Mouse (Mus musculus) kidney, embryonic 15.5 days (tissue): ENCODE measurements around the gene Akr1c12. TPM values are rescaled to one million over a fixed set of nuclear protein-coding genes. Genes with fewer than 3 reads are reported as not detected.
"Not testable (repeated sequence)": the region's sequence is repeated elsewhere in the genome, so short reads cannot be mapped to it uniquely, and the experiment has no call there.

ENCODE experiments used
- ATAC-seq: fragments of 200-750 bp; cut with Nextera tagmentation; replicated peaks from 2 replicates; pipeline ENCODE4 v1.8.0; 2017; ENCODE audit warnings: moderate TSS enrichment; ENCODE audit not compliant: low FRiP score
- H3K27ac ChIP-seq: fragments of 300-500 bp; sonication (generic); 2 replicates; pipeline ENCODE4 v1.5.1; 2015; ENCODE audit warnings: mild to moderate bottlenecking, inconsistent platforms
- H3K27me3 ChIP-seq: fragments of 300-500 bp; sonication (generic); 2 replicates; pipeline ENCODE4 v1.6.1; 2015; ENCODE audit warnings: inconsistent platforms
- H3K36me3 ChIP-seq: fragments of 300-500 bp; sonication (generic); 2 replicates; pipeline ENCODE4 v1.6.1; 2015; ENCODE audit warnings: inconsistent platforms
- H3K4me1 ChIP-seq: fragments of 300-500 bp; sonication (generic); 2 replicates; pipeline ENCODE4 v1.6.1; 2015; ENCODE audit warnings: inconsistent platforms
- H3K4me2 ChIP-seq: fragments of 300-500 bp; sonication (generic); 2 replicates; pipeline ENCODE4 v1.6.1; 2015; ENCODE audit warnings: moderate library complexity, mild to moderate bottlenecking, inconsistent platforms
- H3K4me3 ChIP-seq: fragments of 300-500 bp; sonication (generic); replicated peaks from 2 replicates; pipeline ENCODE4 v1.5.1; 2015; ENCODE audit warnings: mild to moderate bottlenecking, inconsistent platforms
- H3K9ac ChIP-seq: fragments of 300-500 bp; sonication (generic); 2 replicates; pipeline ENCODE4 v1.6.1; 2015; ENCODE audit warnings: mild to moderate bottlenecking, inconsistent platforms
- H3K9me3 ChIP-seq: fragments of 300-500 bp; sonication (generic); replicated peaks from 2 replicates; pipeline ENCODE4 v1.6.1; 2016; ENCODE audit warnings: inconsistent platforms
- WGBS: fragments of 180-500 bp; shearing (Covaris S2); methylation state at CpG from one replicate; pipeline ENCODE4 v1.1.7; 2015; ENCODE audit warnings: mixed read lengths; 5-methylcytosine and 5-hydroxymethylcytosine counted together
- polyA plus RNA-seq: library from polyadenylated mRNA; unstranded; fragments of >200 nt; fragmentation: Nextera tagmentation; extraction: Ambion mirVana; gene quantifications from 2 replicates; pipeline ENCODE4 v1.2.1, GENCODE M21; 2015

Akr1c12 gene
- polyA plus RNA-seq, 1 experiment from 2014 or later = 2.1 TPM

- not testable (repeated sequence) for H3K4me3 ChIP-seq, H3K27ac ChIP-seq, H3K36me3 ChIP-seq, H3K4me2 ChIP-seq, ATAC-seq, H3K4me1 ChIP-seq, H3K9ac ChIP-seq, H3K9me3 ChIP-seq, H3K27me3 ChIP-seq
Observed at GRCm38 (mm10) chr13:4256894-4257293, 22.3 kb downstream of the Akr1c12 start.

GRCm38 (mm10) chr13:4249347-4249746 is 29.9 kb downstream of the Akr1c12 start:
- Histone ChIP-seq H3K4me2 (no peak overlapping the region), H3K9ac (no peak overlapping the region), H3K27me3 (no peaks in the 10 kb centered on the region), H3K27ac (peak overlapping the region; percentile 48), H3K4me3 (no peak overlapping the region), H3K4me1 (peaks cover 18% of the 10 kb centered on the region; the same call in 1 of the 2 replicates), H3K9me3 (no peaks in the 10 kb centered on the region), H3K36me3 (no peaks in the 10 kb centered on the region)
- ATAC-seq = peak; percentile 71
- WGBS = 29% methylated on average over 3 of the region's 3 CpGs

- peak overlapping the region; percentile 57 for H3K4me2 ChIP-seq
- peak overlapping the region; percentile 21; the same call in 1 of the 2 replicates for H3K9ac ChIP-seq
- peaks cover 18% of the 10 kb centered on the region; the same call in 1 of the 2 replicates for H3K4me1 ChIP-seq
- H3K36me3 ChIP-seq = no peaks in the 10 kb centered on the region
- WGBS = 4% methylated on average over 13 of the region's 13 CpGs
- no peak overlapping the region for H3K27ac ChIP-seq
- H3K9me3 ChIP-seq = no peaks in the 10 kb centered on the region
- no peaks in the 10 kb centered on the region for H3K27me3 ChIP-seq
- peak overlapping the region; percentile 25 for H3K4me3 ChIP-seq
- peak; percentile 97 for ATAC-seq
Observed at GRCm38 (mm10) chr13:4244861-4245559, 34.2 kb downstream of the Akr1c12 start.

GRCm38 (mm10) chr13:4233536-4234172 is 45.6 kb downstream of the Akr1c12 start:
- Histone ChIP-seq H3K36me3 (no peaks in the 10 kb centered on the region), H3K9ac (no peak overlapping the region), H3K9me3 (no peaks in the 10 kb centered on the region), H3K27me3 (no peaks in the 10 kb centered on the region), H3K4me1 (no peaks in the 10 kb centered on the region), H3K4me3 (peak overlapping the region; percentile 19), H3K4me2 (peak overlapping the region; percentile 17; the same call in 1 of the 2 replicates), H3K27ac (peak overlapping the region; percentile 54)
- 66% methylated on average over 3 of the region's 3 CpGs for WGBS
- ATAC-seq = peak; percentile 96

GRCm38 (mm10) chr13:4233135-4233534 is 46.1 kb downstream of the Akr1c12 start:
- H3K36me3 ChIP-seq = no peaks in the 10 kb centered on the region
- WGBS = 63% methylated on average over 1 of the region's 1 CpGs
- no peak; the same call in 1 of the 2 replicates for ATAC-seq
- H3K4me2 ChIP-seq = no peak overlapping the region
- no peak overlapping the region for H3K9ac ChIP-seq
- no peaks in the 10 kb centered on the region for H3K27me3 ChIP-seq
- H3K4me1 ChIP-seq = no peaks in the 10 kb centered on the region
- no peak overlapping the region for H3K4me3 ChIP-seq
- H3K9me3 ChIP-seq = no peaks in the 10 kb centered on the region
- H3K27ac ChIP-seq = peak overlapping the region; percentile 68

DNA sequence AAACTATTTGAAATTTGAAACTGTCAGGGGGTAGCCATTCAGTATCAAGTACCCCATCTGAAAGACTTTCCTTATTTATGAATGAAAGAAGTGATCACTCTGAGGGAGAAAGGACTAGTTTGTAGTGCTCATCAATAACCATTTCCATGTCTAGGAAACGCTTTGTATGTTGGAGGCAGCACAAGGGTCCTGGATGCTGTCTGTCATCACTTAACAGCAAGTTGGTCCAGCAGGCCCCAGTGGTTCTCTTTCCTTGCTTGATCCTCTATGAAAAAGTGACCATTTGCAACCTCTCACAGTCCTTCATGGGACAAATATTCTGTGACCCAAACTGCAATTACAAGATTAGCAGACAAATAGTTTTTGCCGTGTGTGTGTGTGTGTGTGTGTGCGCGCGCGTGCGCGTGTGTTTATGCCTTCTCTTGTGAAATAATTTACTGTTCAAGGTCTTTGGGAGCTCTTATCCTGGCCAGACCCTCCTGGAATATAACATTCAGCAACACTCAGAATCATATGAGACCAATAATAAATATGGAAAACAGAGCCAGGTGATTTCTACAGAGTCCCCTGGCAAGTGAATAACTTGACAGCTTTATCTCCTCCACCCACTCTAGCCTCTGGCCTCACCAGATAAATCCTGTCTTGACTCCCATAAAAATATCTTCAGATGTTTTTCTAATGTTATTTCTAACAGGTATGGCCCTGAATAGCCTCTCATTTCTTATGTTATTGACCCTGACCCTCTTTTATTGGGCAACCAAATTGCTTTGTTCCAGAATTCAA is 48.2 kb downstream of the Akr1c12 start:
- Histone ChIP-seq H3K9ac (no peak overlapping the region), H3K27ac (no peak overlapping the region), H3K27me3 (no peaks in the 10 kb centered on the region), H3K4me3 (no peak overlapping the region), H3K4me1 (no peaks in the 10 kb centered on the region), H3K36me3 (no peaks in the 10 kb centered on the region), H3K4me2 (no peak overlapping the region), H3K9me3 (no peaks in the 10 kb centered on the region)
- WGBS = 79% methylated on average over 8 of the region's 8 CpGs
- no peak for ATAC-seq

DNA sequence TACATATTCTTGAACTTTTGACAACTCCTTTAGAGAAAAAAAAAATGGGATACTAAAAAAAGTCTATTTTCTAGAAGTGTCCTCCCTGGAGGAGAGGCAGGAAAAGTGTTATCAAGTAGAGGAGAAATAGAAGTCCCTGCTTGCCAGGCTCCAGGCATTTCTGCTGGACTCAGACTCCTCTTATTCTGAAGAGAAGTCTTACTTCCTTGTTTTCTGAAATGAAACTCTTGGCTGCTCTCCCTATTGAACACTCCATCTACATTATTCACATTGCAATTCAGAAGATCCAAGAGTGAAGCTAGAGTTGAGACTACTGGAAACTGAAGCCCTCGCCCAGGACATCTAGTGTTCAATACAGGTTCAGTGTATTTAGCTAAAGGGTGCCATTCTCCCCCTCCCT is 50.8 kb downstream of the Akr1c12 start, which contains the start of gene Akr1c19:
Gene Akr1c19, plus strand, starts transcription at position 260 of the 400 bp plus-strand sequence.
- no peak within 1 kb of the TSS for H3K4me3 ChIP-seq
- 61% methylated on average over 1 of the region's 1 CpGs for WGBS
- H3K36me3 ChIP-seq = no peaks in the 10 kb centered on the region
- H3K4me1 ChIP-seq = no peaks in the 10 kb centered on the region
- ATAC-seq = no peak
- no peaks in the 10 kb centered on the region for H3K9me3 ChIP-seq
- H3K9ac ChIP-seq = no peak within 1 kb of the TSS
- no peaks in the 10 kb centered on the region for H3K27me3 ChIP-seq
- H3K27ac ChIP-seq = no peak within 1 kb of the TSS
- no peak within 1 kb of the TSS for H3K4me2 ChIP-seq

Other genes starting within 250 kb of the Akr1c12 start
- 1.4 and 2.8 TPM in 2 replicates for gene Akr1c14, start 230.4 kb downstream of the Akr1c12 start, polyA plus RNA-seq
- gene Akr1c18, start 128.8 kb downstream of the Akr1c12 start, polyA plus RNA-seq = 1.7 and 2.9 TPM in 2 replicates
- gene Akr1c13, start 88.3 kb downstream of the Akr1c12 start, polyA plus RNA-seq = 5.9 and 6.5 TPM in 2 replicates
- 33.4 and 34.6 TPM in 2 replicates for gene Akr1c19, start 50.7 kb downstream of the Akr1c12 start, polyA plus RNA-seq
- gene Akr1c6, start 154.9 kb upstream of the Akr1c12 start, polyA plus RNA-seq = 0.48 TPM in 1 of 2 replicates, not detected in the other
- 0.17 TPM in 1 of 2 replicates, not detected in the other for gene Akr1c20, start 243.9 kb upstream of the Akr1c12 start, polyA plus RNA-seq